Mouse (Mus musculus) heart, embryonic 15.5 days (tissue): Measurements from ENCODE around the gene Ltbp4. TPM values are rescaled to one million over a fixed set of nuclear protein-coding genes. Genes with fewer than 3 reads are reported as not detected.
A peak's percentile ranks its signal among the peaks of the same experiment; 100 is the strongest.

Experiments
- ATAC-seq: fragments of 200-750 bp; cut with Nextera tagmentation; replicated peaks from 2 replicates; pipeline ENCODE4 v1.8.0; 2017; ENCODE audit warnings: low read depth, moderate TSS enrichment; ENCODE audit not compliant: insufficient number of reproducible peaks, insufficient read depth, low FRiP score
- H3K27ac ChIP-seq: fragments of 300-500 bp; sonication (generic); 2 replicates; pipeline ENCODE4 v1.5.1; 2015; ENCODE audit warnings: mild to moderate bottlenecking, inconsistent platforms
- H3K27me3 ChIP-seq: fragments of 300-500 bp; sonication (generic); 2 replicates; pipeline ENCODE4 v1.6.1; 2015; ENCODE audit warnings: inconsistent platforms
- H3K36me3 ChIP-seq: fragments of 300-500 bp; sonication (generic); 2 replicates; pipeline ENCODE4 v1.6.1; 2015; ENCODE audit warnings: mild to moderate bottlenecking, inconsistent platforms
- H3K4me1 ChIP-seq: fragments of 300-500 bp; sonication (generic); replicated peaks from 2 replicates; pipeline ENCODE4 v1.6.1; 2015; ENCODE audit warnings: inconsistent platforms
- H3K4me2 ChIP-seq: fragments of 300-500 bp; sonication (generic); 2 replicates; pipeline ENCODE4 v1.6.1; 2015; ENCODE audit warnings: inconsistent platforms, mild to moderate bottlenecking, moderate library complexity
- H3K4me3 ChIP-seq: fragments of 300-500 bp; sonication (generic); 2 replicates; pipeline ENCODE4 v1.5.1; 2015; ENCODE audit warnings: mild to moderate bottlenecking, inconsistent platforms
- H3K9ac ChIP-seq: fragments of 300-500 bp; sonication (generic); 2 replicates; pipeline ENCODE4 v1.6.1; 2015; ENCODE audit warnings: mild to moderate bottlenecking, inconsistent platforms
- H3K9me3 ChIP-seq: fragments of 300-500 bp; sonication (generic); replicated peaks from 2 replicates; pipeline ENCODE4 v1.6.1; 2016; ENCODE audit warnings: inconsistent platforms
- WGBS: fragments of 180-500 bp; shearing (Covaris S2); methylation state at CpG from one replicate; pipeline ENCODE4 v1.1.7; 2015; ENCODE audit warnings: mixed read lengths; 5-methylcytosine and 5-hydroxymethylcytosine counted together
- polyA plus RNA-seq: library from polyadenylated mRNA; unstranded; fragments of >200 nt; fragmentation: Nextera tagmentation; extraction: Ambion mirVana; gene quantifications from 2 replicates; pipeline ENCODE4 v1.2.1, GENCODE M21; 2015

Ltbp4 gene
- polyA plus RNA-seq, 1 experiment from 2014 or later, result 61.7 TPM

DNA sequence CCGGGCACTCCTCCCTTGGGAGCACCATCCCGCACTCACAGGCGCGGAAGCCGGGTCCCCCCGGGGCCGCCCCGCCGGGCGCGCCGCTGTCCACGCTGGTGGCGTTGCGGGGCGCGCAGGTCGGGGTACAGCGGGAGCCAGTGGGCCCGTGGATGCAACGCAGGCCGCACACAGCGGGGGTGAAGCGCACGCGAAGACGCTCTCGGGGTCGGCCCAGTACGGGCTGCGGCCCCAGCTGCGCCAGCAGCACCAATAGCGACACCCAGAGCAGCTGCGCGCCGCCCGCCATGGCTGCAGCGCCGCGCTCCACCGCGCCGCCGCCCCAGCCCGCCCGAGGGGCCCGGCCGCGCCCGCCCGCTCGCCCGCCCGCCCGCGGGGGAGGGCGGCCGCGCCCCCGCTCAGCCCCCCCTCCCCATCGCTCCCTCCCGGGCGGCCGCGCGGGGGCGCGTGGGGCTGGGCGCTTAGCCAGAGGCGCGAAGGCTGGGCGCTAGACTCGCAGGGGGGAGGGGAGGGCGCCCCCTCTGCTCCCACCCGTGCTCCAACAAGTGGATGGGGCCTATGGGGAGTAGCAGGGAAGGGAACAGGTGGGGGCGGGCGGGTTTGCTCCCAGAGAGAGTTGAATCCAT, 4.1 kb downstream of the Ltbp4 start:
- peak overlapping the region; percentile 91 for H3K4me2 ChIP-seq
- peak overlapping the region; percentile 89 for H3K27ac ChIP-seq
- no peak for ATAC-seq
- under 1% methylated on average over 39 of the region's 77 CpGs for WGBS
- H3K9me3 ChIP-seq, result no peaks in the 10 kb centered on the region
- H3K27me3 ChIP-seq, result peaks cover 89% of the 10 kb centered on the region
- peak overlapping the region; percentile 64 for H3K4me3 ChIP-seq
- no peaks in the 10 kb centered on the region for H3K36me3 ChIP-seq
- peak overlapping the region; percentile 75 for H3K9ac ChIP-seq
- H3K4me1 ChIP-seq, result peaks cover 83% of the 10 kb centered on the region

- Histone ChIP-seq H3K27me3 (peaks cover 89% of the 10 kb centered on the region), H3K4me2 (peak overlapping the region; percentile 91), H3K36me3 (no peaks in the 10 kb centered on the region), H3K4me3 (peak overlapping the region; percentile 64), H3K4me1 (peaks cover 80% of the 10 kb centered on the region), H3K9me3 (no peaks in the 10 kb centered on the region), H3K9ac (peak overlapping the region; percentile 75), H3K27ac (peak overlapping the region; percentile 89)
- 2% methylated on average over 30 of the region's 39 CpGs for WGBS
- ATAC-seq, result no peak
Measured at GRCm38 (mm10) chr7:27332353-27333199, 4.9 kb downstream of the Ltbp4 start.

DNA sequence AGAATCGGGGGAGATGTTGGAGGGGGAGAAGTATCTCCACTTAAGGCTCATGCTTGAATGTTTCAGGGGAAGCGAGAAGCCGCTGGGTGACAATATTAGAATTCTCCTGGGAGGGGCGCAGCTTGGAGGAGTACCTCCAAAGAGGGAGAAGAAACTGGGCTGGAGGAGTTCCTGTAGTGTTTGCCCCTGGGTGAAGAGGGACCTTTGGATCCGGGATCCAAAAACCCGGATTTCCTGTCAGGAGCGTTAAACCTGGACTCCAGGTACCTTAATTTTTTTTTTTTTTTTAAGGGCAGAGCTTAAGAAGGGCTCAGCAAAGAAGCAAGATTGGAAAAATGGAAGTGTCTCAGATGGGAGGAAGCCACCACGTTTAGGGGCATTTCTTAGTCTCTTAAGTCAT, 5.6 kb downstream of the Ltbp4 start:
- WGBS, result 3% methylated on average over 8 of the region's 8 CpGs
- H3K4me3 ChIP-seq, result peak overlapping the region; percentile 64
- H3K27ac ChIP-seq, result peak overlapping the region; percentile 89
- H3K4me2 ChIP-seq, result peak overlapping the region; percentile 91
- H3K36me3 ChIP-seq, result no peaks in the 10 kb centered on the region
- H3K27me3 ChIP-seq, result peaks cover 89% of the 10 kb centered on the region
- H3K9ac ChIP-seq, result peak overlapping the region; percentile 75; the same call in 1 of the 2 replicates
- H3K9me3 ChIP-seq, result no peaks in the 10 kb centered on the region
- no peak for ATAC-seq
- peaks cover 73% of the 10 kb centered on the region for H3K4me1 ChIP-seq

GRCm38 (mm10) chr7:27331541-27331851, 6.0 kb downstream of the Ltbp4 start:
- peak overlapping the region; percentile 91 for H3K4me2 ChIP-seq
- ATAC-seq, result no peak
- WGBS, result 1% methylated on average over 8 of the region's 8 CpGs
- H3K4me1 ChIP-seq, result peaks cover 71% of the 10 kb centered on the region
- peak overlapping the region; percentile 89 for H3K27ac ChIP-seq
- no peaks in the 10 kb centered on the region for H3K36me3 ChIP-seq
- peak overlapping the region; percentile 43 for H3K9ac ChIP-seq
- H3K4me3 ChIP-seq, result peak overlapping the region; percentile 64
- H3K27me3 ChIP-seq, result peaks cover 89% of the 10 kb centered on the region
- H3K9me3 ChIP-seq, result no peaks in the 10 kb centered on the region

- ATAC-seq, result peak; percentile 44
- H3K4me1 ChIP-seq, result peaks cover 71% of the 10 kb centered on the region
Measured at GRCm38 (mm10) chr7:27330709-27331540, 6.6 kb downstream of the Ltbp4 start.

GRCm38 (mm10) chr7:27329981-27330380, 7.5 kb downstream of the Ltbp4 start:
- Histone ChIP-seq H3K9ac (no peak overlapping the region), H3K27me3 (peaks cover 90% of the 10 kb centered on the region), H3K4me1 (peaks cover 72% of the 10 kb centered on the region), H3K9me3 (no peaks in the 10 kb centered on the region), H3K27ac (no peak overlapping the region), H3K4me3 (peak overlapping the region; percentile 64; the same call in 1 of the 2 replicates), H3K4me2 (peak overlapping the region; percentile 91), H3K36me3 (no peaks in the 10 kb centered on the region)
- no peak for ATAC-seq
- 24% methylated on average over 17 of the region's 17 CpGs for WGBS

More at GRCm38 (mm10) chr7:27330709-27331540, 6.6 kb downstream of the Ltbp4 start:
- Histone ChIP-seq H3K36me3 (no peaks in the 10 kb centered on the region), H3K27ac (peak overlapping the region; percentile 89), H3K9ac (peak overlapping the region; percentile 43), H3K4me3 (peak overlapping the region; percentile 64), H3K27me3 (peaks cover 89% of the 10 kb centered on the region), H3K9me3 (no peaks in the 10 kb centered on the region), H3K4me2 (peak overlapping the region; percentile 91)
- 2% methylated on average over 39 of the region's 39 CpGs for WGBS

DNA sequence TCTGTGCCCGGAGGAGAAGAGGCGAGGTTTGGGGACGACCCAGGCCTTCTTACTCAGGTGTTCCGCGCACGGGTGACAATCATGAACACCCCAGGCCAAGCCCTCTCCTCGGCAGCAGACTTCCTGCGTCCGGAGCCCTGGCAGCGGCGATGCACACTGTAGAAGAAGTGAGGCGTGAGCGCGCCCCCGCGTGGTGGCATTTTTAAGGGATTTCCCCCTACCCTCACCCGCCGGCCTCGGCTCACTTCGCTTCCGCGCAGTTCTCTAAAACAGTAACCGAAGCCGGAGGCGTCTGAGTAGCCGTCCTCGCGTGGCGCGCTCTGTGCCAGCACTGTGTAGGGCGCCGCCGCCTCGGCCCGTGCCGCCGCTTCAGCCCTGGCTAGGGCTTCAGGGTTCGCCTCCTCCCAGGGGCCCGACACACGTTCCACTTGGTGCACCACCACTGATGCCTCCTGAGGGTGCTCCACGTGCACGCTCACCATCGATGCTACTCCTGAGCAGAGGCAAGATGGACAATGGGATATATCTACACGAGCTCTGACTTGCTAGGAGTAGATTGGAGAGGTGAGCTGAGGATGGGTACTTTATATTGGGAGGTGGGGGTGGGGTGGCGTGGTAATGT, 8.1 kb downstream of the Ltbp4 start:
- H3K4me1 ChIP-seq, result peaks cover 67% of the 10 kb centered on the region
- H3K27ac ChIP-seq, result no peak overlapping the region
- peaks cover 90% of the 10 kb centered on the region for H3K27me3 ChIP-seq
- H3K4me3 ChIP-seq, result peak overlapping the region; percentile 26
- no peaks in the 10 kb centered on the region for H3K36me3 ChIP-seq
- H3K9me3 ChIP-seq, result no peaks in the 10 kb centered on the region
- peak overlapping the region; percentile 57 for H3K4me2 ChIP-seq
- no peak; the same call in 1 of the 2 replicates for ATAC-seq
- 6% methylated on average over 45 of the region's 45 CpGs for WGBS
- peak overlapping the region; percentile 22; the same call in 1 of the 2 replicates for H3K9ac ChIP-seq

DNA sequence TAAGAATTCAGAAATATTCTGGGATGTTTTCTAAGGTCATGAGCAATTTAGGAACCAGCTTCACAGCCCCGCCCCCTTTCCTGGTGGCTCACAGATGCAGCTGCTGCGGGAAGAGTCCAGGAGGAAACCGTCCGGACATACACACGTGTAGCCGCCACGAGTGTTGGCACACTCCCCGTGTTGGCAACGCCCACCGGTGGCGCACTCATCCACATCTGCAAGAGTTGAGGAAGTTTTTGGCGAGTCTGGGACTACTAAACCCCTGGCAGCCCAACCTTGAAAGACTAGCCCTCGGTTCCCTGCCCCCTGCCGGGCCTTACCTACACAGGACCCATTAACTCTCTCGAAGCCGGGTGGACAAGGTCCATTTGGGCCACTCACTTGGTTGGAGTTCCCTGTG, 8.8 kb downstream of the Ltbp4 start:
- ATAC-seq, result no peak
- Histone ChIP-seq H3K27me3 (peaks cover 90% of the 10 kb centered on the region), H3K9me3 (no peaks in the 10 kb centered on the region), H3K4me1 (peaks cover 59% of the 10 kb centered on the region), H3K36me3 (no peaks in the 10 kb centered on the region), H3K4me2 (peak overlapping the region; percentile 57; the same call in 1 of the 2 replicates), H3K4me3 (no peak overlapping the region), H3K9ac (no peak overlapping the region), H3K27ac (no peak overlapping the region)
- WGBS, result 45% methylated on average over 16 of the region's 16 CpGs

DNA sequence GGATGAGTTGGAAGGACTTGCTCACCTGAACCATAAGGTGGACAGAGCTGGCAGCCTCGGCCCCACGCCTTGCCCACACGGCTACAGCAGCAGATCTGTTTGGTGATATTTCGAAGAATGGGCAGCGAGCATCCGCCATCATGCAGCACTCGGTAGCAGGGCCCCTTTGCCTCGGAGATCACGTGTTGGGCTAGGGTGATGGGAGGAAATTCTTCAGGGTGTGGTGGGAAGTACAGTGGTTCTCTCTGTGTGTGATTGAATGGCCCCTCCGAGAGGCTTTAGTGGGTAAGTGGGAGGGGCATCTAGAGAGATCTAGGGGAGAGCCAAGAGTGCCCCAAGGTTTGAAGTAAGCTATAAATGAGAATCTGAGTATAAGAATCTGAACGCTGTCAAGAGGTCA, 9.3 kb downstream of the Ltbp4 start:
- Histone ChIP-seq H3K9ac (no peak overlapping the region), H3K27me3 (peaks cover 90% of the 10 kb centered on the region), H3K4me1 (peaks cover 54% of the 10 kb centered on the region), H3K4me2 (no peak overlapping the region), H3K36me3 (no peaks in the 10 kb centered on the region), H3K9me3 (no peaks in the 10 kb centered on the region), H3K4me3 (no peak overlapping the region), H3K27ac (no peak overlapping the region)
- WGBS, result 81% methylated on average over 11 of the region's 11 CpGs
- no peak for ATAC-seq

DNA sequence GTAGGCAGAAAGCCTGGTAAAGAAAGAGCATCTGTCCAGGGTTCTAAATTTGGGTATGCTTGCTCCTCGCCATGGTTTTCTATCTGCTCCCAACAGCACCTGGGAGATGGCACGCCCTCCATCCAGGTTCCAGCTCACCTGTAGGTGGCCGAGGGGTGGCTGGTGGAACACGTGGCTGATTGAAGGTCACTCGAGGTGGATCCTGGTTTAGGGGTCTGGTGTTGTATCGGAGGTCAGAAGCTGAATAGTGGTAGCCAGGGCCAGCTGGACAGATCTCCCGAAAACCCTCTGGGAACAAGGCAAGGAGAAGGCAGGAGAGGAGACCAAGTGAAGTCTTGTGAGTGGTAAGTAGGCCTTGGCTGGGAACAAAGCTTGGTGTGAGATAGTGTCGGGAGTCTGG, 10.0 kb downstream of the Ltbp4 start:
- peaks cover 48% of the 10 kb centered on the region for H3K4me1 ChIP-seq
- no peaks in the 10 kb centered on the region for H3K9me3 ChIP-seq
- no peak overlapping the region for H3K4me3 ChIP-seq
- no peaks in the 10 kb centered on the region for H3K36me3 ChIP-seq
- H3K9ac ChIP-seq, result no peak overlapping the region
- no peak overlapping the region for H3K27ac ChIP-seq
- H3K4me2 ChIP-seq, result no peak overlapping the region
- no peak for ATAC-seq
- 85% methylated on average over 8 of the region's 8 CpGs for WGBS
- H3K27me3 ChIP-seq, result peaks cover 90% of the 10 kb centered on the region
